Mouse (Mus musculus): ENCODE measurements at regions not wholly inside any gene's neighbourhood (a gene's known extent, or its start where the extent isn't known, plus 50 kb on each side); places are given as distances from the start of the nearest gene placed in this dataset.

DNA sequence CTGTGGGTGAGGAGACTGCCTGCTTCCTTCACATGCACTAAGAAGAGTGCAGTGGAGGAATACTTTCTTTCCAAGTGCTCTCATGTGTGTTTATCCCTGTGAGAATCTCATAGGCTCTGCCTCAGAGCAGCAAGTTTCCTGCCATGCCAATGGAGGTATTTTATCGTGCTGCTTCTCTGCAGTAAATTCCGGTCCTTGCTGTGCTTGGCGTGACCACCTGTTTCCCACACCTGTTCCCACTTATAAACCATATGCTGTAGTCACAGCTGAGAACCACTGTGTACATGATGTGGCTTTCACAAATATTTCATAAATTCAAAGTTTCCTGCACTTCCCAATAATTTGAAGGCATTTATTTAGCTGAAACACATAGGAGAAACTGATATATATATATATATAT is 634.0 kb downstream of the Stim2 start:
- ATAC-seq (0 out of 2 replicates have a peak, but pooled peaks have one; percentile 49), DNase-seq (ENCODE audit: low spot score) (peak; percentile 53)

More for the DNA sequence above, 634.0 kb downstream of the Stim2 start:
- Histone ChIP-seq H3K4me3 (ENCODE audit: low read length) (no peak overlapping the region), H3K4me1 (ENCODE audit: insufficient read depth, low read length) (no peaks in the 10 kb centered on the region), H3K9ac (replicated peaks; ENCODE audit: low read length) (no peak overlapping the region), H3K4me2 (ENCODE audit: low read depth, low read length) (no peak overlapping the region), H3K9me3 (ENCODE audit: low read length) (no peaks in the 10 kb centered on the region), H3K27ac (no peak overlapping the region), H3K36me3 (ENCODE audit: insufficient read depth, low read length) (no peaks in the 10 kb centered on the region), H3K27me3 (ENCODE audit: insufficient read depth, low read length) (no peaks in the 10 kb centered on the region)
- no peak for TF ChIP-seq CTCF (IDR thresholded peaks at IDR 0.05; ENCODE audit: low read depth)
- WGBS = 48% methylated on average over 3 of the region's 3 CpGs
